Mouse (Mus musculus) MEL (cell line): ENCODE data around the gene Sik3. TPM values are rescaled to one million over a fixed set of nuclear protein-coding genes. Genes with fewer than 3 reads are reported as not detected.

Experiments
- DNase-seq: peaks from one replicate; pipeline ENCODE4 v3.0.0; 2011; ENCODE audit warnings: low read depth, low spot score
- H3K27ac ChIP-seq: 2 replicates; pipeline ENCODE4 v1.5.1; 2012; ENCODE audit warnings: low read depth, mild to moderate bottlenecking, control low read depth, low read length, moderate library complexity; ENCODE audit not compliant: control insufficient read depth
- H3K27me3 ChIP-seq, 2 experiments: fragments of 150-350 bp in 1 of 2; sonication (generic) in 1 of 2; 2 replicates each; pipeline ENCODE4 v1.6.1; 2012; ENCODE audit warnings: low read length in 2 of 2, mild to moderate bottlenecking in 2 of 2, improper control_type of control experiment in 1 of 2, moderate library complexity in 1 of 2; ENCODE audit not compliant: insufficient read depth in 2 of 2, control insufficient read depth in 1 of 2
- H3K36me3 ChIP-seq, 2 experiments: 2 replicates each; pipeline ENCODE4 v1.6.1; 2012 to 2014; ENCODE audit warnings: low read length in 2 of 2, improper control_type of control experiment in 1 of 2, inconsistent platforms in 1 of 2, mild to moderate bottlenecking in 1 of 2; ENCODE audit not compliant: insufficient read depth in 2 of 2, control insufficient read depth in 1 of 2
- H3K4me1 ChIP-seq, 2 experiments: fragments of 150-350 bp in 1 of 2; sonication (generic) in 1 of 2; 2 replicates each; pipeline ENCODE4 v1.6.1; 2012; ENCODE audit warnings: low read length in 2 of 2, improper control_type of control experiment in 1 of 2, mild to moderate bottlenecking in 1 of 2; ENCODE audit not compliant: insufficient read depth in 2 of 2, control insufficient read depth in 1 of 2
- H3K4me3 ChIP-seq, 2 experiments: fragments of 150-350 bp in 1 of 2; sonication (generic) in 1 of 2; 2 replicates each; pipeline ENCODE4 v1.5.1; 2012; ENCODE audit warnings: low read depth in 2 of 2, low read length in 2 of 2, mild to moderate bottlenecking in 2 of 2, moderate library complexity in 2 of 2, control low read depth in 1 of 2, improper control_type of control experiment in 1 of 2; ENCODE audit not compliant: control insufficient read depth in 1 of 2, insufficient read depth in 1 of 2
- H3K79me2 ChIP-seq: 2 replicates; pipeline ENCODE4 v1.6.1; 2012; ENCODE audit warnings: mild to moderate bottlenecking, low read length, moderate library complexity; ENCODE audit not compliant: control insufficient read depth, poor library complexity, insufficient read depth
- H3K9ac ChIP-seq: 2 replicates; pipeline ENCODE4 v1.6.1; 2012; ENCODE audit warnings: low read depth, mild to moderate bottlenecking, control low read depth, low read length, moderate library complexity; ENCODE audit not compliant: control insufficient read depth, poor library complexity, severe bottlenecking
- H3K9me3 ChIP-seq: fragments of 150-350 bp; sonication (generic); replicated peaks from 2 replicates; pipeline ENCODE4 v1.6.1; 2012; ENCODE audit warnings: mild to moderate bottlenecking, low read length, improper control_type of control experiment, moderate library complexity; ENCODE audit not compliant: insufficient read depth
- BHLHE40 ChIP-seq: IDR thresholded peaks from 2 replicates; pipeline ENCODE4 v1.6.1; 2012; ENCODE audit warnings: low read depth, mild to moderate bottlenecking, inconsistent platforms, low read length, improper control_type of control experiment, borderline replicate concordance
- CHD1 ChIP-seq: IDR thresholded peaks from 2 replicates; pipeline ENCODE4 v1.6.1; 2012; ENCODE audit warnings: low read depth, mild to moderate bottlenecking, inconsistent platforms, low read length, improper control_type of control experiment
- CTCF ChIP-seq, 3 experiments: IDR thresholded peaks in 2 of 3; conservative IDR thresholded peaks in 1 of 3; 2 replicates each; pipeline ENCODE4 v1.5.1; 2011 to 2012; ENCODE audit warnings: low read length in 3 of 3, low read depth in 2 of 3, mild to moderate bottlenecking in 2 of 3, improper control_type of control experiment in 1 of 3, inconsistent platforms in 1 of 3, mixed read lengths in 1 of 3, moderate library complexity in 1 of 3; ENCODE audit not compliant: control insufficient read depth in 1 of 3, insufficient read depth in 1 of 3, poor library complexity in 1 of 3, severe bottlenecking in 1 of 3
- ELF1 ChIP-seq: IDR thresholded peaks from 2 replicates; pipeline ENCODE4 v1.6.1; 2014; ENCODE audit warnings: low read depth, mild to moderate bottlenecking, inconsistent platforms, low read length, improper control_type of control experiment, moderate library complexity
- ETS1 ChIP-seq: IDR thresholded peaks from 2 replicates; pipeline ENCODE4 v1.6.1; 2012; ENCODE audit warnings: low read depth, mild to moderate bottlenecking, inconsistent platforms, low read length, improper control_type of control experiment, moderate library complexity
- GATA1 ChIP-seq: IDR thresholded peaks from 2 replicates; pipeline ENCODE4 v1.6.1; 2011; ENCODE audit warnings: low read depth, low read length, improper control_type of control experiment
- HCFC1 ChIP-seq: IDR thresholded peaks from 2 replicates; pipeline ENCODE4 v1.6.1; 2012; ENCODE audit warnings: low read depth, mild to moderate bottlenecking, inconsistent platforms, low read length, improper control_type of control experiment, moderate library complexity
- JUND ChIP-seq: IDR thresholded peaks from 2 replicates; pipeline ENCODE4 v1.6.1; 2011; ENCODE audit warnings: low read depth, mild to moderate bottlenecking, improper control_type of control experiment, low read length
- KAT2A ChIP-seq: conservative IDR thresholded peaks from 2 replicates; pipeline ENCODE4 v1.6.1; 2012; ENCODE audit warnings: low read depth, low read length, improper control_type of control experiment, inconsistent platforms
- MAX ChIP-seq: IDR thresholded peaks from 2 replicates; pipeline ENCODE4 v1.6.1; 2011; ENCODE audit warnings: low read length, improper control_type of control experiment
- MXI1 ChIP-seq: IDR thresholded peaks from 2 replicates; pipeline ENCODE4 v1.6.1; 2011; ENCODE audit warnings: mild to moderate bottlenecking, low read depth, low read length, improper control_type of control experiment
- MYC ChIP-seq: IDR thresholded peaks from 2 replicates; pipeline ENCODE4 v1.6.1; 2011; ENCODE audit warnings: low read depth, mild to moderate bottlenecking, low read length, improper control_type of control experiment, moderate library complexity
- POLR2AphosphoS2 ChIP-seq: IDR thresholded peaks from 2 replicates; pipeline ENCODE4 v1.6.1; 2011; ENCODE audit warnings: low read length, improper control_type of control experiment
- POLR2AphosphoS5 ChIP-seq: IDR thresholded peaks from 2 replicates; pipeline ENCODE4 v1.6.1; 2012; ENCODE audit warnings: low read depth, borderline replicate concordance, mild to moderate bottlenecking, inconsistent platforms, low read length, moderate library complexity, mixed read lengths
- RCOR1 ChIP-seq: IDR thresholded peaks from 2 replicates; pipeline ENCODE4 v1.6.1; 2012; ENCODE audit warnings: low read depth, mild to moderate bottlenecking, inconsistent platforms, low read length, improper control_type of control experiment
- SIN3A ChIP-seq: IDR thresholded peaks from 2 replicates; pipeline ENCODE4 v1.6.1; 2012; ENCODE audit warnings: low read length, improper control_type of control experiment, inconsistent platforms
- TAL1 ChIP-seq: IDR thresholded peaks from 2 replicates; pipeline ENCODE4 v1.6.1; 2012; ENCODE audit warnings: mild to moderate bottlenecking, inconsistent platforms, low read length, moderate library complexity, mixed read lengths
- USF1 ChIP-seq: IDR thresholded peaks from 2 replicates; pipeline ENCODE4 v1.6.1; 2014; ENCODE audit warnings: low read depth, mild to moderate bottlenecking, inconsistent platforms, low read length, improper control_type of control experiment, moderate library complexity
- USF2 ChIP-seq, 2 experiments: IDR thresholded peaks; 2 replicates each; pipeline ENCODE4 v1.6.1; 2011 to 2012; ENCODE audit warnings: improper control_type of control experiment in 2 of 2, low read length in 2 of 2, borderline replicate concordance in 1 of 2, inconsistent platforms in 1 of 2, low read depth in 1 of 2, mild to moderate bottlenecking in 1 of 2; ENCODE audit not compliant: insufficient read depth in 1 of 2
- ZC3H11A ChIP-seq: IDR thresholded peaks from 2 replicates; pipeline ENCODE4 v1.6.1; 2012; ENCODE audit warnings: low read depth, mild to moderate bottlenecking, inconsistent platforms, low read length, improper control_type of control experiment
- ZMIZ1 ChIP-seq: IDR thresholded peaks from 2 replicates; pipeline ENCODE4 v1.6.1; 2012; ENCODE audit warnings: low read depth, mild to moderate bottlenecking, inconsistent platforms, low read length, improper control_type of control experiment, moderate library complexity
- ZNF384 ChIP-seq: IDR thresholded peaks from 2 replicates; pipeline ENCODE4 v1.6.1; 2012; ENCODE audit warnings: low read depth, mild to moderate bottlenecking, inconsistent platforms, low read length, improper control_type of control experiment
- polyA plus RNA-seq, 2 experiments: library from polyadenylated mRNA; stranded (reverse) in 1 of 2; unstranded in 1 of 2; fragments of >175 nt in 1 of 2; fragments of >200 nt in 1 of 2; gene quantifications; 2 replicates each; pipeline versions ENCODE4 v1.2.1 to v1.2.4; 2012; ENCODE audit warnings: low replicate concordance in 2 of 2, low read depth in 1 of 2; ENCODE audit not compliant: insufficient read length in 2 of 2, insufficient read depth in 1 of 2, missing spikeins in 1 of 2
- total RNA-seq: library from RNA; depleted of rRNA; stranded (reverse); fragments of 300-350 nt; gene quantifications from 2 replicates; pipeline ENCODE4 v1.2.3, GENCODE M21; 2012

Gene Sik3
- total and polyA plus RNA-seq, 3 experiments: 78.7 to 111 TPM; not detected in 1

- H3K4me3 ChIP-seq: no peak overlapping the region
- H3K36me3 ChIP-seq: peaks cover 0 to 22% of the 10 kb centered on the region in 2 experiments; a peak in 2 of 4 replicates
- no peaks in the 10 kb centered on the region for H3K79me2 ChIP-seq
- no peak for TF ChIP-seq USF1
- no peak for TF ChIP-seq POLR2AphosphoS2
- TF ChIP-seq USF2 (IDR thresholded peaks at IDR 0.05; ENCODE audit: borderline replicate concordance in 1 of 2, insufficient read depth in 1 of 2, low read depth in 1 of 2, low read length in 2 of 2): no peak
- TF ChIP-seq JUND: no peak
- no peak for TF ChIP-seq ZNF384
- no peak for TF ChIP-seq SIN3A
- TF ChIP-seq CHD1: no peak
- TF ChIP-seq POLR2AphosphoS5: no peak
- no peak for TF ChIP-seq HCFC1
- no peak for TF ChIP-seq MYC
- TF ChIP-seq MXI1: no peak
- no peak for TF ChIP-seq TAL1
- H3K9ac ChIP-seq: no peak overlapping the region
- no peak overlapping the region for H3K27ac ChIP-seq
- H3K9me3 ChIP-seq: no peaks in the 10 kb centered on the region
- H3K4me1 ChIP-seq: no peaks in the 10 kb centered on the region
- H3K27me3 ChIP-seq: no peaks in the 10 kb centered on the region
- DNase-seq: no peak
These were observed 176.3 kb downstream of the Sik3 start for GRCm38 (mm10) chr9:46188956-46189355.

GRCm38 (mm10) chr9:46189381-46189780 lies 176.8 kb downstream of the Sik3 start:
- Histone ChIP-seq H3K27me3 (no peaks in the 10 kb centered on the region), H3K9ac (no peak overlapping the region), H3K9me3 (no peaks in the 10 kb centered on the region), H3K79me2 (no peaks in the 10 kb centered on the region), H3K4me1 (no peaks in the 10 kb centered on the region), H3K36me3 (peaks cover 0 to 23% of the 10 kb centered on the region in 2 experiments; a peak in 2 of 4 replicates), H3K27ac (no peak overlapping the region), H3K4me3 (no peak overlapping the region)
- TF ChIP-seq CTCF (IDR thresholded peaks at IDR 0.05 in 2 of 3, conservative IDR thresholded peaks at IDR 0.05 in 1 of 3; ENCODE audit: control insufficient read depth in 1 of 3, insufficient read depth in 1 of 3, low read depth in 2 of 3, low read length in 3 of 3, poor library complexity in 1 of 3, severe bottlenecking in 1 of 3) (no peak), ZMIZ1 (no peak), GATA1 (no peak), MYC (no peak), MAX (no peak)
- DNase-seq: no peak

- no peak overlapping the region for H3K4me3 ChIP-seq
- H3K4me1 ChIP-seq: no peaks in the 10 kb centered on the region
- no peak overlapping the region for H3K27ac ChIP-seq
- DNase-seq: no peak
- H3K9me3 ChIP-seq: no peaks in the 10 kb centered on the region
- peaks cover 0 to 22% of the 10 kb centered on the region in 2 experiments; a peak in 2 of 4 replicates for H3K36me3 ChIP-seq
- H3K79me2 ChIP-seq: no peaks in the 10 kb centered on the region
- H3K9ac ChIP-seq: no peak overlapping the region
- TF ChIP-seq MXI1 (no peak), ZMIZ1 (no peak), KAT2A (no peak), ELF1 (no peak), ZC3H11A (no peak), TAL1 (no peak), CTCF (IDR thresholded peaks at IDR 0.05 in 2 of 3, conservative IDR thresholded peaks at IDR 0.05 in 1 of 3; ENCODE audit: control insufficient read depth in 1 of 3, insufficient read depth in 1 of 3, low read depth in 2 of 3, low read length in 3 of 3, poor library complexity in 1 of 3, severe bottlenecking in 1 of 3) (no peak), ETS1 (no peak), USF2 (IDR thresholded peaks at IDR 0.05; ENCODE audit: borderline replicate concordance in 1 of 2, insufficient read depth in 1 of 2, low read depth in 1 of 2, low read length in 2 of 2) (no peak), POLR2AphosphoS5 (no peak), GATA1 (no peak), BHLHE40 (no peak), POLR2AphosphoS2 (no peak), USF1 (no peak), RCOR1 (no peak)
- no peaks in the 10 kb centered on the region for H3K27me3 ChIP-seq
These were observed 178.6 kb downstream of the Sik3 start for GRCm38 (mm10) chr9:46191234-46191633.
